Mouse (Mus musculus): Measurements from ENCODE around the gene Krtap16-1.

The Krtap16-1 gene

DNA sequence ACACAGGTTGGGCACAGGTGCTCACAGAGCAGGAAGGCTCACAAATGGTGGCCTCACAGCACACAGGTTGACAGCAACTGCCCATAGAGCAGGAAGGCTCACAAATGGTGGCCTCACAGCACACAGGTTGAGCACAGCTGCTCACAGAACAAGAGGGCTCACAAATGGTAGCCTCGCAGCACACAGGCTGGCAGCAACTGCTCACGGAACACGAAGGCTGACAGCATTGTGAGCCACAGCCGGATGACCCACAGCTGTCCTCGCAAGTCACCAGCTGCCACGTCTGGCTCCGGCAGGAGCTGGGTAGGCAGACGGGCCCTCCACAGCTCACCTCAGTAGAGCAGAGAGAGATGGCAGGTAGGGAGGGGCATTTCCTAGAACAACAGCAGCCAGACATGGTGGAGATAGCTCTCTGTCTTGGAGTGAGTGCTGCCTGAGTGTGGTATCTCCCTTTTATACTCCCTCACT is at the start of gene Krtap16-1:
TSS of gene Krtap16-1 (minus strand) at position 418 of the 468 bp plus-strand sequence.
- DNase-seq (ENCODE audit: low spot score) = no peak

DNA sequence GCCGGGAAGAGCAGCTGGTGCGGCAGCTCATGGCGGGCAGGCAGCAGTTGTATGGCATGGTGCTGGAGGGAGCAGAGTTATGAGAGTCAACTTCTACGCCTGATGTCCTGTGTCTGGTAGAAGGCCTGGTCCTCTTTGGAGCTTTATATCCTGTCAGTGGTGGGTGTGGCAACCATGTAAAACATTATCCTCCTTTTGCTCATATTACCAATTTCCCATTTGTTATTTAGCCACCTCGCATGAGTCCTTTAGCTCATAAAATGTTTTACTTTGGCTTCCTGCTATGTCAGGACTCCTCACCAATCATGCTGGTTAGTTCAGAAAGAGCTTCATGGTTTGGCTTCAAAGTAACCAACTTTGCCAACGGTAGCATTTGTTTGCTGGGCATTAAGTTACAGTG is 43.4 kb upstream of the Krtap16-1 start, which contains the start of gene Krt33b:
TSS of gene Krt33b (minus strand) at position 101 of the 400 bp plus-strand sequence.
- no peak for DNase-seq (ENCODE audit: low spot score)

DNA sequence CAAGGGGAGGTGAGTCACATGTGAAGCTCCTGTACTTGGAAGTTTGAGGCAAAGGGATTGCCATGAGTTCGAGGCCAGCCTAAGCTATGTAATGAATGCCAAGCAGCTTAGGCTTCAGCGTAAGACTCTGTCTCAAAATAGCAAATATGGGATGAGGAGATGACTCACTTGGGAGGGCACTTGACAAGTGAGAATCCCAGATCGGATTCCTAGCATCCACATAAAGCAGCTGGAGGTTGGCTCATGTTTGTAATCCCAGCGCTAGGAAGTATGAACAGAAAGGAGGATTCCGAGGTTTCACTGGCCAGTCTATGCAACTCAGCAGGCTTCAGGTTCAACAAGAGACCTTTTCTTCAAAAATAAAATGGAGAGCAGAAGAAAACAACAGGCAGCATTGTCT is 35.0 kb upstream of the Krtap16-1 start:
- no peak for DNase-seq (ENCODE audit: low spot score)

DNA sequence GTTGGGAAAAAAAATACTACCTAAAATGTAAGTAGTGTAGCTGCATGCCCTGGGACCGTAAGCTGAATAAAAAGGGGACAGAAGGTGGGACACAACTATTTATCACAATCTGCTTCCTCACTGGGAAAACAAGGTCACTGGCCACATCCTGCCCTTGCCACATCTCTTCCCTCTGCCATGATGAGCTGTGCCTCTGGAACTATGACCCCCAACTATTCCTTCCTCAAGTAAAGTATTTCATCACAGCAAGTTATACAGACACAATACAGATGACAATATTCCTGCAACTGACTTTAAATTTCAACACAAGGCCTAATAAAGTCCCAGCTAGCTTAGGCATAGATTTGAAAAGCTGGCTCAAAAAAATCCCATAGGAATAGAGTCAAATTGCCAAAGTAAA is 33.1 kb upstream of the Krtap16-1 start:
- DNase-seq (ENCODE audit: low spot score) = no peak

DNA sequence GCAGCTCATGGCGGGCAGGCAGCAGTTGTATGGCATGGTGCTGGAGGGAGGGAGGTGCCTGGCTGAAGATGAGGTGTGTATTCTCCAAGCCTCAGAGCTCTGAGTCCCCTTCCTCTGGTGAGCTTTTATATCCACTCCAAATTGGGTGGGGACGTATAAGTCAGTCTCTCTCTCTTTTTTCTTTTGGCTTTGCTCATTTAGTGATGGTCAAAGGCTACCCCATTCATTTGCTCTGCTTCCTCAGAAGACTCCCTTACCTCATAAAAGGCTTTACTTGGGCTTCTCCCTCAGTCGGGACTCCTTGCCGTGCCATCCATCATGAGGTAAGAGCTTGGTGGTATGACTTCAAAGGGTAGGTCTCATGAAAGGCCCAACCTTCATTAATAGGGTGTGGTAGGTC is 29.7 kb upstream of the Krtap16-1 start, which contains the start of gene Krt33a:
TSS of gene Krt33a (minus strand) at position 101 of the 400 bp plus-strand sequence.
- no peak for DNase-seq (ENCODE audit: low spot score)

DNA sequence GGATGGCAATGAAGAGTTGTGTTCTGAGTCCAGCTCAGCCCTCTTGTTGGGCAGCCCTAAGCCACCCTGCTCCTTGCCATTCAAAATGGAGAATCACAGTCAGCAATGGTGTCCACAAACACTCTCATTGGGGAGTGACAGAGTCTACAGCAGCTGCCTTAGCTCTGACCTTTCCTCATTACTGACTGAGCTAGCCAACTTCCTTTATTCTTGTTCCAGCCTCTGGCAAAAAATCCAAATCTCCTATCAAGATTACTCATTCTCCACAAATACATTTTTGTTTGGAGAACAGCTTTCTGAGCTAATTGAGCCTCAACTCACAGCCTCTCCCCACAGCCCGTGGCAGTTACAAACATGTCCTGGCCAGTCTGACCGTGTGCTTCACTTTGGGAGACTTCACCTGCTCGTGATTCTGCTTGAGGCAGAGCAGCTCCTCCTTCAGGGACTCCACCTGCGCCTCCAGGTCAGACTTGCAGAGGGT is 27.3 kb upstream of the Krtap16-1 start:
- DNase-seq (ENCODE audit: low spot score) = no peak

DNA sequence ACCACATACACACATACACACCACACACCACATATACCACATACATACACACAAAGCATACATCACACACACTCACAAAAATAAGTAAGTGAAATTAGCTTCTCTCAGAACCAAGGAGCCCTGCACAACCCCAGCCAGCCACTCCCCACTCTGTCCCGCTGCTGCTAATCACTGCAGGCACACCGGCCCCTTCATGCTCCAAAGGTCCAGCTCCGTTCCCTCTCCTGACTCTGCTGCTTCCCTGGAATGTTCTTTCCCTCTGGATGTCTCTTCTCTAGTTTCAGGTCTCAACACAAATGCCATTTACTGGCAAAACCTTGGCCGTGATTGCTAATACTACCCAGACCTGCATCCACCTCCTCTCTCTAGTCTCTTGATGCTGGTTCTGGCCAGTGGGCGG is 24.3 kb upstream of the Krtap16-1 start:
- no peak for DNase-seq (ENCODE audit: low spot score)

DNA sequence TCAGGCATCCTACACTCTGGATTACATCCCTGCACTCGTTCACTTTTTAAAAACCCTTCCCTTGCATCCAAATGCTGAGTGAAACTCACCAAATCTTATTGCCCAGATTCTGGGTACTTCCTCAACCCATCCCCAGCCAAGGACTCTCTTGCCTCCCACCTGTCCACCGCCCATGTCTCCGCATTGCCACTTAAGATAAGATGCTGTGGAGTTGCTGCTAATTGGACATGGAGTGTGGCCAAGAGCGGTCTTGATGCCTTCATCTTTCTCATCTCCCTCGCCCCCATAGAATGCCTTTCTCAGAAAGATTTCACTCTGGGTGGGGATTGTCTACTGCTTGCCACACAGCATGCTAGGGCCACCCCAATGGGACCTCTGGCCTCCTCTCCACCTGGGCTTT is 21.9 kb upstream of the Krtap16-1 start:
- no peak for DNase-seq (ENCODE audit: low spot score)

DNA sequence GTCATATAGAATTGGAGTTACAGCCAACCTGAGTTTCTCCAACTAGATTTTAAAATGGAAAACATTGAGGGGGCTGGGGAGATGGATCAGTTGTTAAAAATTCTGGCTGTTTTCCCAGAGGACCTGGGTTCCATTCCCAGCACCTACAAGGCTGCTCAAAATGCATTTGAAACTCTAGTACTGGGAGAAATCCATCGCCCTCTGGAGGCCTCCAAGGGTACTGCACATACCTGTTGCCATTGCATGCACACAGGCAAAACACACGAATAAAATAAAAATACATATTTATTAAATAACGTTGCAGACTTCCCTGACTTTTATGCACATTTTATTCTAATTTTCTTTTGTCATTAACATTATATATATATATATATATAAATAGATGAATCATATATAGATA is 20.2 kb upstream of the Krtap16-1 start:
- DNase-seq (ENCODE audit: low spot score) = no peak

DNA sequence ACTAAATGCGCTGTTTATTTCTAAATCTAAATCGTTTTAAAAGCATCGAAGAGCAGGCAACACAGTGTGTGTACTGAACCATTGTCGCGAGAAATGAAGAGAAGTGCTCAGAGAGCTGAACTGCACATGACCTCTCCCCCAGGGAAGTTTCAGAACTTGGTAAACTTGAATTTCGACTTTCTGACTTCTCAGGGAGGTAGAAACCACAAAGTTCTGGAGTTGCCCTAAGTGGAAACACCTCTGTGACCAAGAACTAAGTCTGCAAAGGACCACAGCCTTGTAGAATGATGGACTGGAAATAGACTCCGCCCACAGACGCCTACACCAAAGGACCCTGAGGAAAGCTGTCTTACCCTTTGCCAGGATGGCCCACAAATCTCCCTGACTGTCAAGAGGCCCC is 19.5 kb upstream of the Krtap16-1 start:
- no peak for DNase-seq (ENCODE audit: low spot score)

DNA sequence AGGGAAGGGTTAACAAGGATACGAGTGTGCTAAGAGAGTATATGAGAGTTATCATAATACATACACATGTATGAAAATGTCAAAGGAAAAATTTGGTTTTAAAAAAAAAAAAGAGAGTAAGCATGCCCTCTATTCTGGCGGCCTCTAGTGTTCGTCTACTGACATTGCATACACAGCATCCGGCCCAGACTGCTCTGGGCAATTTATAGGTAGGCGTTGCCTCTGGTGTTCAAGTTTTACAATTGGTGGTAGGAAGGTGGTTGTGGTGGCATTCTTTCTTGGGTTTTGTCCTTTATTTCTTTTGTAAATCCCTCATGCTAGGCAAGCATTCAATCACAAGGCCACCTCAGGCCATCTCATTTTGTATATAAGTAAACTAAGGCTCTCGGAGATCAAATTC is 18.4 kb upstream of the Krtap16-1 start:
- DNase-seq (ENCODE audit: low spot score) = peak; percentile 59

DNA sequence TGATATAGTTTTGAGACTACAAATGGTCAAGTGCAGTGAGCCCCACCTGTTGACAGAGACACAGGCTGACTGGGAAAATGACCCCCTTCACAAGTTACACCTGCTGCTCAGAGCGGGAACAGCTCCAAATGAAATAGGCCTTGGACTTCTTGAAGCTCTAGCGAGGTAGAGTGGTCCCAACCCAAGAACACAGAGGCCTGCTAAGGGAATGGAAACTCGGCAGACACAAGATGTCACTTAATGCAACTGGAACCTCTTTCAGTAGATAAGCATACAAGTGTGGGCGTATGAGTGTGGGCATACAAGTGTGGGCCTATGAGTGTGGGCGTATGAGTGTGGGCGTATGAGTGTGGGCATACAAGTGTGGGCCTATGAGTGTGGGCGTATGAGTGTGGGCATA is 12.7 kb upstream of the Krtap16-1 start:
- no peak for DNase-seq (ENCODE audit: low spot score)

DNA sequence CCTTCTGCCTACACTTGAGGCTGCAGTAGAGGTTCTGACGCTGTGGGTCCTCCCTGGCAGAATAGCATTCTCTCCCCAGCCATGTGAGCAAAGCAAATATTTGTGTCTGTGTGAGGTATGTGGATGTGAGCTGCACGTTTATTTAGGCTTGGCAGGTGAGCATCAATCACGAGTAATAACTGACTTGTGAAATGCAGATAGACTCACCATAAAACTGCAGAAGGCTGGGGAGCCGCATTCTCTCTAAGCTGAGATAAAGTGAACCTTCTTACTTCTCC is 7.9 kb upstream of the Krtap16-1 start:
- no peak for DNase-seq (ENCODE audit: low spot score)

DNA sequence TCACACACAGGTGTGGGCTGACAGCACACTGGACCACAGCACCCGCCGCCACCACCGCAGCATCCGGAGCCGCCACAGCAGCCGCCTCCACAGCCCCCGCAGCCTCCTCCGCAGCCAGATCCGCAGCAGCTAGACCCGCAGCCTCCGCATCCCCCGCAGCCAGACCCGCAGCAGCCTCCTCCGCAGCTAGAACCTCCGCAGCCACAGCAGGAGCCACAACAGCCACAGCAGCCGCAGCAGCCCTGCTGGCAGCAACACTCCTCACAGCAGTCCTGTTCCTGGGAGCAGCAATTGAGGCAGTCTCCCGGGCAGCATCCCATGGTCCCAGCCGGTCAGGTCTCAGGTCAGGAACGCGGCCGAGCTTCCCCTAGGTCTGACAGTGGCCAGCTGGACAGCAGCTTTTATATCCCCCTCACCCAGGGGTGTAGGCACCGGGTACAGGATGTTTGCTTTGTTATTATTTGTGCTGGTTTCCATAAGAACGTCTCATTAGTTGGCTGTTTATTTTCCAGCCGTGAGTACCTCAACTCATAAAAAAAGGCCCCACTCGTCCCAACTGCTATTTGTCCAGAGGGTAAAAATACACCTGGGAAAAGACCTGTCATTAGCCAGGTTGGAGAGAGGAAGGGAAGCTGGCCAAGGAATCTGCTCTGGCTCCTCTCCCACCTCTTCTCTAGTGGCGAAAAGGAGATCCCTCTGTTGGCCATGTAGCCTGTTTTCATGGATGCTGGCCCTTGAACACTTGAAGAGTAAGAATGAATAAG is 7.4 kb upstream of the Krtap16-1 start, which contains the start of gene Krtap17-1:
TSS of gene Krtap17-1 (minus strand) at position 375 of the 764 bp plus-strand sequence.
- no peak for DNase-seq (ENCODE audit: low spot score)

DNA sequence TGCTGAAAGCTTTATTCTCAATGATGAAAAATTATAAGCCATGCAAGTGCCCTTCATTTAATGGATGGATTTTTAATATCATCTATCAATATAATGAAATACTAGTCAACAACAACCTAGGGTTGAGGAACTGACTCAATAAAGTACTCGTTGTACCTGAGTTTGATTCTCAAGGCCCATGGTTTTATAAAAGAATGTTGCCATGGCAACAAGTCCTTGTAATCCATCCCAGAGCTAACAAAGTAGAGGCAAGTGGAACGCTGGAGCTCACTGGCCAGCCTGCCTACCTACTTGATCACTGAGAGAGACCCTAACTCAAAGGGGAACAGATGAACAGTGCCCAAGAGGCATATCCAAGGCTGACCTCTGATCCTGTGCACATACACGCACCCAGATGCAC is 4.2 kb upstream of the Krtap16-1 start:
- no peak for DNase-seq (ENCODE audit: low spot score)

DNA sequence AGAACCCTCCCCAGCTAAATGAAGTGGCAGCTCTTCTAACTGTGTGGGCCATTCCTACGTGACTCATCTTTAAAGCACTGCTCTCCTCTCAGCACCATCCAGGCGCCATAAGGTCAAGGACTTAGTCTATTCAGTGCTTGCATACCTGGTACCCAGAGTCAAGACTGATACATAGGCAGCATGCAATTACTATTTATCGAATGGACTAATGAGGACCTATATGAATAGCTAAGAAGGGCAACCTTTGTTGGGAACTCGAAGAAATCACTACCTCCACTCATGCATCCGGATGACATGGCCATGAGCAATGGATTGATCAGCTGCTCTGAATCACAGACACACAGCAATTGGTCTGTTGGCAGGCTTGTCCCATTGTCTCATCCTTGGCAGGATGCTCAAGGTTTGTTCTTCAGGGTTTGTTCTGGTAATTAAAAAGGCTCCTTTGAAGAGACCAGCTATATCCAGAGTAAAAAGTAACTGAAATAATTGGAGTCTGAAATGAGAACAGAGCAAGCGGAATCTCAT is 3.5 kb upstream of the Krtap16-1 start:
- DNase-seq (ENCODE audit: low spot score) = no peak

DNA sequence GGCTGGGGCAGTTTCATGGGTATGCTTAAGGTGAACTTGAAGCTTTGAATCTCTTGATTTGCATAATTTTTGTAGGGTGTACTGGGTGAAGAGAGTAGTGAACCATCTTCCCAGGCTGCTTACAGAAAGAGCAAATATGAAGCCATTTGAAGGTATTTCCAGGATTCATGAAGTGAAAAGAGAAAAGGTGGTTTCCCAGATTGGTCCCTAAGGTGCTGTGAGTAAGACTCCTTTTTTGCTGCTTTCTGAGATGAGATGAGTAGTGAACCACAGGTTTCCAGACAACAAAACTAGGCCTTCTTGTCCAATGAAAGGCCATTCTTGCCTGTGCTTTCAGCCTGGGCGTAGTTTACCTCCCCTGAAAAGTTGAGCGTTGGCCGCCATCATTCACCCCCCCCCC is 2.1 kb upstream of the Krtap16-1 start:
- DNase-seq (ENCODE audit: low spot score) = no peak

DNA sequence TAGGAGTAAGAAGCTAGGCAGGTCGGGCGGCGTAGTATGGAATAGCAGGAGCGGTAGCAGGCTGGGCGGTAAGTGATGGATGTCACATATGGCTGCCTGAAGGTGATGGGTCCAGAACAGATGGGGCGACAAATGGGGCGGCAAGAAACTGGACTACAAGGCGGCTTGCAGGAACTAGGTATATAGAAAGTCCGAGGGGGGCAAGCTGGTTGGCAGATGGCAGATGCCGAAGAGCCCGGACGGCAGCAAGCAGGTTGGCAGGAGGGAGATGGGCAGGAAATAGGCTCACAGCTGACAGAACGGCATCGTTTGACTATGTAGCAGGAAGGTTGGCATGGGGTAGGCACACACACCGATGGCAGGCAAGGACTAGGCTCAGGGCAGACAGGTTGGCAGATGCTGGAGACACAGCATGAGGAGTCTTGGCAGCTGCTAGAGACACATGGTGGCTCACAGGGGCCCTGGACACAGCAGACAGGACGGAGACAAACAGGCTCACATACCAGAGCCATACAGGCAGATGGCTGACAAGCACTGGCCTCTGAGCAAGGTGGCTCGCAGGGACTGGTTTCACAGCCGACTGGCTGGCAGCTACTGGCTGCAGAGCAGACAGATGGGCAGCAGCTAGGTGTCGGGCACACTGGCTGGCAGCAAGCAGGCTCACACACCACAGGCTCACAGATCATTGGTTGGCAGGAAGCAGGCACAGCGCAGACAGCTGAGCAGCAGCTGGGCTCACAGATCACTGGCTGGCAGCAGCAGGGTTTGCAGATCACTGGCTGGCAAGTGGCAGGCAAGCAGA is 905 bp downstream of the Krtap16-1 start:
- peak; percentile 17 for DNase-seq (ENCODE audit: low spot score)

DNA sequence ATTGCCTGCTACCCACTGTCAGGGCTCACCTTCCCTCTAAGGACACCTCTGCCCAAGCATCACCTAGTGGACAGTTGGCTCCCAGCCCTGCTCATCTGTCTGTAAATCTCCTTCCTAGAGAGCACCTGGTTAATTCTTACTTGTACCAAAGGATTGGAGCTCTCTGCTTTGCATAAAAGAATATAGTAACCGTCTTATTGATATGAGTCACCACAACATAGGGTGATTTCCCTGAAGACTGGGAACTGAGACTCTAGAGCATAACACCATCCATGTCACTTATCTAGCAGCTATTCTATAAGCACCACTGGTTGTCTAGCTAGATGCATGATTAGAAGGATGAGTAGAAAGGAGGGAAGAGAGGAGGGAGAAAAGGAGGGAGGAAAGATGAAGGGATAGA is 3.0 kb downstream of the Krtap16-1 start:
- DNase-seq (ENCODE audit: low spot score) = no peak

DNA sequence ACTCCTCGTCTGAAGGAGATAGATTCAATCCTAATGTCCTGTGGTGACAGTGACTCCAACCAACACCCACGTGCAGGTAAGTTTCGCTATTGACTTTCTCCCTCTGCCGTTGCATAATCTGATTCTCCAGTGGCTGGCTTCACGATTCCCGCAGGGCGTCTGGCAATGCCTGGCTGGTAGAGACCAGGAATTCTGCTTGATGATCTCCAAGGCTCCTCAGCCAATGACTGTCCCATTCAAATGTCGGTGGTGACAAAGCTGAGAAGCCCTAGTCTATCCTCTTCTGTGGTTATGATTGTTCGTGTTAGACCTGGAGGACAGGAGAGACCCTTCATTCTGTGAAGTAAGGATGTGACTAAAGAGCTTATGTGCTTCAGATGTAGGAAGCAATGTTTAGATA is 3.7 kb downstream of the Krtap16-1 start:
- no peak for DNase-seq (ENCODE audit: low spot score)

DNA sequence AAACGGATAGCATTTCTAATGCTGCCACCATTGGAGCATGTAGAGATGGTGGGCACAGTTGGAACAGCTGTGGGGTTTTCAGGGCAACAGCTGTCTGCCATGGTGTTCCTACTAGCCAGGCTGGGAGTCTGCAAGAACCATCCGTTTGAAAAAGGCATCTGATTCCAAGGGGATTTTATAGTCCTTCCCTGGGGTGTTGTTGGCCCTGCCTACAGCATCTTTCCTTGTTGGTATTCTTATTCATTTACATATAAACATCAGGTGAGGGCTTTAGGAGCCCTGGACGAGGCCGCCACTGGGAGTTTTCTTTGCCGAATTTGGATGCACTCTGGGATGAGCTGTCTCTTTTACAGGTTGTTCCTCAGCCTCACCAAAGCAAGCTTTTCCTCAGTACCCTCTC is 7.4 kb downstream of the Krtap16-1 start, which contains the start of gene Krtap29-1:
TSS of gene Krtap29-1 (minus strand) at position 101 of the 400 bp plus-strand sequence.
- DNase-seq (ENCODE audit: low spot score) = no peak

DNA sequence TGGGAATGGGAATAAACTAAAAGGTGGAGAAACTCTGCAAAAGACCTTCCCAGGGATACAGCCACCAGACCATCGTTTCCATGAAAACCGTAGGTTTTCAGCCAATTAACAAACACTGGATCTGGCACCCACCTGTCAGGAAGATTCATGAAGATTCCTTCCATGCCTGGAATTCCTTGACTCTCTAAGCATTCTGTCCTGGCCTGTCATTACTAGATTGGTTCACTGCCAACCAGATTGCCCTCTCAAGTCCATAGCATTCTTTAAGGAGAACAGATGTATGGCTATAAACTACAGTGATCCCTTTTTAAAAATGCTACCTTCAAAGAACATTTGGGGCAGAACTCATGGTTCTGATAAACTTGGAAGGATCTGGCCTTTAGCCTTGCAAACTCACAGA is 20.4 kb downstream of the Krtap16-1 start:
- DNase-seq (ENCODE audit: low spot score) = no peak

DNA sequence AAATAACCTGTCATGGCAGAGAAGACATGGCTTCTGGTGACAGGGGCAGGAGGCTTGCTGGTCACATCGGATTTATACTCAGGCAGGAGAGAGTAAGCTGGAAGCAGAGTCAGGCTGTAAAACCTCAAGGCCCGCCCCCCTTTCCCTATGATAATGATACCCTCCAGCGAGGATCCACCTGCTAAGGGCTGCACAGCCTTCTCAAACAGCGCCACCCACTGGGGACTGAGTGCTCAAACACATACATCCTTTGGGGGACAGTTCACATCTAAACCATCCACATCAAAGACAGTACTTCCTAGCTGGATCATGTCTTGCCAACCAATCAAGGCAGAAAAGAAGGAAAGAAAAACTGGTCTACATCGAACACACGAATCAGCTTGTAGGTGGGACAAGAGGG is 22.2 kb downstream of the Krtap16-1 start:
- DNase-seq (ENCODE audit: low spot score) = no peak
